ENCODE assay signal across 19 mouse cellular contexts in the genomic region with DNA sequence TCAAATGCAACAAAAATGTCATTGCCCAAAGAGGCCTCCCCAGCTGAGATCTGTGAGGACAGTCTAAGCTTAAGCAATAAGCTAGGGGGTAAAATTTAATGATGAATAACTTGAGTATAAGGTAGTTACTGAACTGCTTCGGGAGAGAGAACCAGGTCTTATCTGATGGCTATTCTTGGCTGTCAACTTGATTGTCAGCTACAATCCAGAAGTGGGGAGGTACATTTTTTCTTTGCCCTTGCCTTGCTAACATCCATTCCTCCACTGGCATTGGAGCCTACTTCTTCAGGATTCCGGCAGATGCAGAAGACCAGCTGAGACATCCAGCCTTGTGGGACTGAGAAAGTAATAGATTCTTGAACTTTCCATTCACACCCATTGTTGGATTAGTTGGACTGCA. TPM values are rescaled to one million over a fixed set of nuclear protein-coding genes. Genes with fewer than 3 reads are reported as not detected.
A peak's percentile ranks its signal among the peaks of the same experiment; 100 is the strongest.
DNase-seq lines count a peak whose midpoint lies in the region; ATAC-seq and TF ChIP-seq lines count a peak whose summit lies in the region.
"Had no signal": no experiment of that assay in that cellular context is flagged by ENCODE, and none has a peak within 500 bp of the region (broad histone marks: within the 10 kb centered on the region; RNA-seq: fewer than 3 reads in every experiment).

No protein-coding gene starts in this region.

- no peak overlapping the region for H3K4me3 ChIP-seq in heart, adult 2 months
- H3K4me3 ChIP-seq in MEL (ENCODE audit: control insufficient read depth in 1 of 2, insufficient read depth in 1 of 2, low read depth in 2 of 2, low read length in 2 of 2) = no peak overlapping the region
- no peak overlapping the region for H3K4me3 ChIP-seq in forebrain, embryonic 12.5 days (replicated peaks)

- ATAC-seq in forebrain, embryonic 12.5 days (ENCODE audit: low FRiP score) = no peak
- ATAC-seq: activated CD4-positive, CD25-positive, alpha-beta regulatory T cell, adult 4 months; CD4-positive, CD25-positive, alpha-beta regulatory T cell, adult 4 months; Patski had no signal

- TF ChIP-seq EP300 in heart, adult 2 months (IDR thresholded peaks at IDR 0.05; ENCODE audit: insufficient read depth, low read depth, low read length) = no peak
- TF ChIP-seq EP300 in MEL (IDR thresholded peaks at IDR 0.05; ENCODE audit: low read depth in 1 of 2, low read length in 2 of 2) = no peak

- no peak for TF ChIP-seq CTCF in heart, adult 2 months (IDR thresholded peaks at IDR 0.05)
- TF ChIP-seq CTCF in MEL (IDR thresholded peaks at IDR 0.05 in 2 of 3, conservative IDR thresholded peaks at IDR 0.05 in 1 of 3; ENCODE audit: control insufficient read depth in 1 of 3, insufficient read depth in 1 of 3, low read depth in 2 of 3, low read length in 3 of 3, poor library complexity in 1 of 3, severe bottlenecking in 1 of 3) = no peak

- H3K79me2 ChIP-seq in heart, adult 2 months (replicated peaks; ENCODE audit: control insufficient read depth, insufficient read depth, low read length) = no peaks in the 10 kb centered on the region
- H3K79me2 ChIP-seq in MEL (ENCODE audit: control insufficient read depth, insufficient read depth, low read length, poor library complexity) = no peaks in the 10 kb centered on the region

- H3K9me3 ChIP-seq in MEL (replicated peaks; ENCODE audit: insufficient read depth, low read length) = no peaks in the 10 kb centered on the region
- H3K9me3 ChIP-seq in forebrain, embryonic 12.5 days = no peaks in the 10 kb centered on the region
- H3K9me3 ChIP-seq: G1E had no signal

- no peak for TF ChIP-seq POLR2A in heart, adult 2 months (IDR thresholded peaks at IDR 0.05; ENCODE audit: insufficient read depth, low read depth, low read length)
- TF ChIP-seq POLR2A in MEL (IDR thresholded peaks at IDR 0.05; ENCODE audit: control insufficient read depth in 1 of 2, insufficient read depth in 1 of 2, low read depth in 1 of 2, low read length in 2 of 2, poor library complexity in 1 of 2) = no peak

- no peaks in the 10 kb centered on the region for H3K4me1 ChIP-seq in heart, adult 2 months (ENCODE audit: control insufficient read depth, insufficient read depth, low read length)
- no peaks in the 10 kb centered on the region for H3K4me1 ChIP-seq in MEL (ENCODE audit: control insufficient read depth in 1 of 2, insufficient read depth in 2 of 2, low read length in 2 of 2)
- H3K4me1 ChIP-seq in forebrain, embryonic 12.5 days = no peaks in the 10 kb centered on the region

- intact Hi-C loops in heart, adult 2 months (cut with DNase I) = no loop called here

- no peak overlapping the region for H3K9ac ChIP-seq in heart, adult 2 months (ENCODE audit: low read depth, low read length)
- no peak overlapping the region for H3K9ac ChIP-seq in MEL (ENCODE audit: control insufficient read depth, low read depth, low read length, poor library complexity, severe bottlenecking)
- no peak overlapping the region for H3K9ac ChIP-seq in forebrain, embryonic 12.5 days

- 71% methylated on average over 2 of the region's 2 CpGs for WGBS in heart, adult 2 months
- WGBS in forebrain, embryonic 12.5 days = 81% methylated on average over 2 of the region's 2 CpGs

- peak; percentile 63 for DNase-seq in heart, adult 11 months
- DNase-seq in heart, adult 2 months = no peak
- no peak for DNase-seq in MEL (ENCODE audit: low read depth, low spot score)
- DNase-seq: adrenal gland, adult 2 months; adrenal gland, adult 8-10 months; adrenal gland, postnatal 10 days; adrenal gland, postnatal 14 days; adrenal gland, postnatal 25 days; adrenal gland, postnatal 36 days; B cell, adult 2 months; cerebellum, adult 11 months; cerebellum, adult 11-12 months; cerebellum, adult 18-20 months; cerebellum, adult 2 months had no signal

- no peak overlapping the region for H3K27ac ChIP-seq in heart, adult 2 months
- H3K27ac ChIP-seq in MEL (ENCODE audit: control insufficient read depth, low read depth, low read length) = no peak overlapping the region
- H3K27ac ChIP-seq in forebrain, embryonic 12.5 days = no peak overlapping the region

- no peak for TF ChIP-seq RAD21 in MEL (IDR thresholded peaks at IDR 0.05; ENCODE audit: low read depth, low read length)

- no peak overlapping the region for H3K4me2 ChIP-seq in forebrain, embryonic 12.5 days

- no peaks in the 10 kb centered on the region for H3K36me3 ChIP-seq in heart, adult 2 months (ENCODE audit: control insufficient read depth, insufficient read depth, low read length)
- H3K36me3 ChIP-seq in MEL (ENCODE audit: control insufficient read depth in 1 of 2, insufficient read depth in 2 of 2, low read length in 2 of 2) = peaks cover 0 to 3% of the 10 kb centered on the region in 2 experiments; a peak in 1 of 4 replicates
- no peaks in the 10 kb centered on the region for H3K36me3 ChIP-seq in forebrain, embryonic 12.5 days (replicated peaks)
- H3K36me3 ChIP-seq: G1E had no signal

- H3K27me3 ChIP-seq in heart, adult 2 months (ENCODE audit: control insufficient read depth, insufficient read depth, low read length) = no peaks in the 10 kb centered on the region
- peaks cover 11 to 18% of the 10 kb centered on the region in 2 experiments for H3K27me3 ChIP-seq in MEL (ENCODE audit: control insufficient read depth in 1 of 2, insufficient read depth in 2 of 2, low read length in 2 of 2)
- peaks cover 11% of the 10 kb centered on the region; the same call in 1 of the 2 replicates for H3K27me3 ChIP-seq in forebrain, embryonic 12.5 days

TF ChIP-seq in MEL, 35 proteins besides CTCF, POLR2A, EP300 and RAD21:
- TF ChIP-seq ZNF384 (IDR thresholded peaks at IDR 0.05; ENCODE audit: low read depth, low read length) = no peak
- TF ChIP-seq NRF1 (IDR thresholded peaks at IDR 0.05; ENCODE audit: insufficient read depth, low read depth, low read length, poor library complexity, severe bottlenecking) = no peak
- no peak for TF ChIP-seq ZC3H11A (IDR thresholded peaks at IDR 0.05; ENCODE audit: low read depth, low read length)
- peak; percentile 82 for TF ChIP-seq GATA1 (IDR thresholded peaks at IDR 0.05; ENCODE audit: low read depth, low read length)
- no peak for TF ChIP-seq ZMIZ1 (IDR thresholded peaks at IDR 0.05; ENCODE audit: low read depth, low read length)

RNA-seq across cellular contexts. Expression of a gene that starts 8.8 kb away (rescaled TPM):
- 10 to 100 TPM in 1 of 2 experiments, 1 to 10 TPM in 1; 7.1 to 11.8 TPM for total RNA-seq in heart, adult 2 months (2021)
- 1.1 and 2.1 TPM in 2 replicates for polyA plus RNA-seq in heart, adult 2 months (2012; rRNA removed)
- 21.0 and 21.5 TPM in 2 replicates for total RNA-seq in MEL (2012; rRNA removed)
- 100 to 1,000 TPM in 1 of 2 experiments, 10 to 100 TPM in 1; 21.6 to 140 TPM for polyA plus RNA-seq in MEL (2012; ENCODE audit: insufficient read depth in 1 of 2, insufficient read length in 2 of 2, low read depth in 1 of 2, low replicate concordance in 2 of 2, missing spikeins in 1 of 2)
- polyA plus RNA-seq in forebrain, embryonic 12.5 days (2016; fragmentation: Nextera tagmentation; extraction: Ambion mirVana) = 75.6 and 79.9 TPM in 2 replicates
